Mouse (Mus musculus): ENCODE data around the gene Khk.

Khk gene

GRCm38 (mm10) chr5:30934725-30935461, 13.7 kb downstream of the Khk start:
- no peak for DNase-seq (ENCODE audit: low read depth, low spot score)

DNA sequence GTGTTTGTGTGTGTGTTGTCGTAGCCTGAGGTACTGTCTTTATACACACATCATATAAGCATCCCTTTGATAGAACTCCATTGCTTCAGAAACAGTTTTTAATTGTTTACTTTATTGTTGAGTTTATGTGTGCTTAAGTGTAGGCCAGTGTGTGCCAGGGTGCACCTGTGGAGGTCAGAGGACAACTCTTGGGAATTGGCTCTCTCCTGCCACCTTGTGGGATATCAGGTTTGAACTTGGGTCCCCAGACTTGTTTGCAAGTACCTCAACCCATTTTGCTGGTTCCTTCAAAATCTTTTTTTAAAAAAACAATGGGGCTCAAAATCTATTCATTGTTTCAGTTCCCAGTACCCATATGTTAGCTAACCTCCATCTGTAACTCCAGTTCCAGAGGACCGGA, 21.8 kb downstream of the Khk start:
- DNase-seq (ENCODE audit: low read depth, low spot score), result peak; percentile 58

DNA sequence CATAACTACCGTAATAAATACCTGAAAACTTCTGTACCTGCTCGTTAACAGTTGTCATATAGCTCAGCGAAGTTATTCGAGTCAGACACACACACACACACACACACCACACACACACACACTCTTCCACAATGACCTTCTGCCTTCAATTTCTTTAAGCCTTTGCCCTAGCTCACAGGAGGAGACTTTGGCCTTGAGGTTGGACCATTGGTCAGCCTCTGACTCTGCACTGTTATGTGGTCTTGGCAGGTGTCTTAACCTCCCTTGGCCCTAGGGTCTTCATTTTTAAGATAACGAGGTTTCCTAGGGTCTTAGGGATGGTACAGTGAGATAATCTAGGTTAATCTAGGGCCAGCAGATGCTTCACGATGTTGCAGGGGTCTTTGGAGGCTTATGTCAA, 23.1 kb downstream of the Khk start:
- no peak for DNase-seq (ENCODE audit: low read depth, low spot score)

DNA sequence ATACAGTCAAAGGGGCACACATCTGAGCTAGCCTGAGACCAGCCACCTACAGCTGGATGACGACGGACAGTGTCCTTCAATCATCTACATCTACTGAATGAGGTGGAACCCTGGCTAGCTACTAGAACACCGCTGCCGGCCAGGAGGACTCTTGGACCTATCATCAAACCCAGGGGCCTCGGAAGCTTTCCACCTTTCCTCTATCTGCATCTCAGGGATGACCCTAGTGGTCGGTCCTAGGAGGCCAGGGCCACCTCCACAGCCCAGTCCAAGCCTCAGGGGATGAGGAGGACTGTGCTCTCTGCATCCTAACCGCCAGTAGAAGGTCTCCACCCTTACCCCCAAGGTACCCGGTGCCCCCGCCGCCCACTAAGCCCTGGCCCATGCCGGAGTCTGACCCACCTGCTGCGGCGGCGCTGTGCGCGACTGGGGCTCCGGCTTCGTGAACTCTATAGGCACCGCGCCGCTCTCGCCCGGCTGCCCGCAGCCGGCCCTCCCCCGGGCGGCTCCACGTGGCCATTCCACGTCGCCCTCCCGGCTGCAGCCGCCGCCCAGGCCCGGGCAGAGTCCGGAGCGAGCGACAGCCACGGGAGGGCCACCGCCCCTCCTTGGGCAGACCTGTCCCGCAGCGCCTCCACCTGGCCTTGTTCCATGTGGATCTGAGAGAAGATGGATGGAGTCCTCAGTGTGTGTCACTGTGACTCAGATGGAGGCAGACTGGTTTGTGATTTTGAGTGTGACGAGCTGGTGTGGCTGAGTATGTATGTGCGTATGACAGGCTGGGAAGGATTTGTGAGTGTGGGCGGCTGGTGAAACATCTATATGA, 23.9 kb downstream of the Khk start, which contains the start of gene Cgref1:
TSS of gene Cgref1 (minus strand) at position 636 of the 826 bp plus-strand sequence.
- peak; percentile 58 for DNase-seq (ENCODE audit: low read depth, low spot score)

GRCm38 (mm10) chr5:30948620-30949019, 27.4 kb downstream of the Khk start:
- DNase-seq (ENCODE audit: low read depth, low spot score), result no peak

GRCm38 (mm10) chr5:30949654-30950326, 28.6 kb downstream of the Khk start:
- peak; percentile 94 for DNase-seq (ENCODE audit: low read depth, low spot score)

DNA sequence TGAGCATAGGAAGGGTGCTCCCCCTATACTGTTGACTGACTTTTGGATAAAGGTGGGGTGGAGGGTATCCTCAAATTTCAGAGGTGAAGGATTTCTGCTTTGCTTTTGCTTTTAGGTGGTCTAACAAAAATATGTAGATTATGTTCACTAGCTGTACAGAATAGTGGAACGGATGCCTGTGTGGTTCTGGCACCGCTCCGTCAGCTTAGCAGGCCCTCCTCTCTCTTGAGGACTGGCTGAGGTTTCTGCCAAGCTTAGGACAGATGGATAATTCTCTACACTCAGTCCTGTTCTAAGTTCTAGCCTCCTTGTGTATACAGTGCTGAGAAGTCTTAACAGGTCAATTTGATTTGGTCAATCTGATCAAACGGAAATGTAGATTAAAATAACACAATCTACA, 29.2 kb downstream of the Khk start:
- no peak for DNase-seq (ENCODE audit: low read depth, low spot score)

DNA sequence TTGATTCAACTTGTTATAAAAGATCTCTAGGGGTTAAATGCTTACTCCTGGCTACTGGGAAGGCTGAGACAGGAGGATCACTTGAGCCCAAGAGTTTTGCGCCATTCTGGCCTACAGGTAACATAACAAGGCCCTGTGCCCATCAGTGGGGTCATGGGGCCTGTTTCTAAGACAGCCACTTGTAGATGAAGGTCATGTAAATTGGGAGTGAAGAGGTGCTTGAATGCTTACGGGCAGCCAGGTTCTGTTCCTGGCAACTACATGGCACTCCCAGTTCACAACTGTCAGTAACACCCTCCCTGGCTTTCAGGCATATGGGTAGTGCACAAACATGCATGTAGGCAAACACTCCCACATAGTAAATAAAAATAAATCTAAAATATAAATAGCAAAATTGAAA, 29.7 kb downstream of the Khk start:
- no peak for DNase-seq (ENCODE audit: low read depth, low spot score)

DNA sequence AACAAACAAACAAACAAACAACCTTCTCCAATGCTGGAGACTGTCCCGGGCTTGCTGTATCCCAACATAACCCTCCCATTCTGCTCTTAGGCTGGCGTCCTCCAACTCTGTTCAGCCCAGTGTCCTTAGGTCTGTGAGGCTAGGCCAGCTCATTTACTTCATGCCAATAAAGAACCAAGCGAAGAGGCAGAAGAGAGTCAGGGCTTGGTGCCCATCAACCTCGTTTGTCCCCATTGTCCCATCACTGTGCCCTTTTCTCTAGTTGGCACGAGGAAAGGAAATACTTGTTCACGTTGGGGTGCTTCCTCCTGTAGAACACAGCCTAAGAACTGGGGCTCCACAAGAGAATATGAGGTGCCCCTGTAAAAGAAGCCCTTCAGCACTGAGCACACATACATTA, 30.5 kb downstream of the Khk start:
- no peak for DNase-seq (ENCODE audit: low read depth, low spot score)

GRCm38 (mm10) chr5:30952551-30952950, 31.3 kb downstream of the Khk start:
- DNase-seq (ENCODE audit: low read depth, low spot score), result no peak

GRCm38 (mm10) chr5:30954065-30954464, 32.8 kb downstream of the Khk start:
- no peak for DNase-seq (ENCODE audit: low read depth, low spot score)

DNA sequence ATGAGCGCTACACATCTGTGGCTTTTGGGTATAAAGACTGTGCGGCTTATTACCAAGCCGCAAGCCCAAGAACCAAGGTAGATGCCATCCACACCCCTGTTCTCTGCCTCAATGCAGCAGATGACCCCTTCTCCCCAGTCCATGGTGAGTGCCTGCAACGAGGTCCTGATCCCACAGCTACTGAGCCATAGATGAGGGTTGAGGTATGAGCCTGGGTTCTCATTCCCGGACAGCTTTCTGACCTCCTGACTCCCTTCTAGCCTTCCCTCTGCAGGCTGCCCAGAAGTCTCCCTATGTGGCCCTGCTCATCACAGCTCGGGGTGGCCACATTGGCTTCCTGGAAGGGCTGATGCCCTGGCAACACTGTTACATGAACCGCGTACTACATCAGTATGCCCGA, 33.3 kb downstream of the Khk start:
- DNase-seq (ENCODE audit: low read depth, low spot score), result no peak

DNA sequence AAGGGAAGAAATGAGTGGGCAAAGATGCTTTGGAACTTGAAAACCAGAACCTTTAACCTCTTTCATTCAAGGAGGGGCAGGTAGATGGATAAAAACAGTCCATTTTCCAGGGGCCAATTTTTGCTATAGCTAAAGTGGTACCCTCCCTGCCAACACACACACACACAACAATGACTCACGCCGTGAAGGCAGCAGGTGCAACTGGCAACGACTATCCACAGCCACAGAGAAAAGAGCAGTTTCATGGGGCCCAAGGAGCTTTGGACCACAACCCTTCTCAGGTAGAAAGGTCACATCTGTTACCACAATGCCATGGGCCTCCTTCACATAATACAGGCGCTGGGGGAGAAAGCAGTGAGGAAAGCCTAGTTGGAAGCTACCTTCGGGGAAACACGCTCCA, 34.5 kb downstream of the Khk start:
- no peak for DNase-seq (ENCODE audit: low read depth, low spot score)

DNA sequence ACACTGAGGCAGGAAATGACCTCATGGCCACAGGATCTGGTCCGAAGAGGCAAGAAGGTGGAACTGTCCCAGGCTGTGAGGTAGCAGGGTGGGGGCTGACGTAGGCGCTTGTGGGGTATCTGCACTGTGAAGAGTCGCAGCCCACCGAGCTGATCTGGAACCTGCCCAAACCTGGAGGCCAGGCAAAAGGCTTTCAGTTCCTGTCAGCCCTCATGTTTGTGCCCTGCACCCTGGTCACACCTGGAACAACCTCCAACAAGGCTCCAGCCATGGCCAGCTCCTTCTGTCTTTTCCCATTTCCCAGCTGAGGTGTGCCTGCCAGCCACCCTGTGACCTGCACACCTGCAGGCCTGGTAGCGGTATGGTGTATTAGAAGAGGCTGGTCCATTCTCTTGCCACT, 36.7 kb downstream of the Khk start:
- no peak for DNase-seq (ENCODE audit: low read depth, low spot score)

DNA sequence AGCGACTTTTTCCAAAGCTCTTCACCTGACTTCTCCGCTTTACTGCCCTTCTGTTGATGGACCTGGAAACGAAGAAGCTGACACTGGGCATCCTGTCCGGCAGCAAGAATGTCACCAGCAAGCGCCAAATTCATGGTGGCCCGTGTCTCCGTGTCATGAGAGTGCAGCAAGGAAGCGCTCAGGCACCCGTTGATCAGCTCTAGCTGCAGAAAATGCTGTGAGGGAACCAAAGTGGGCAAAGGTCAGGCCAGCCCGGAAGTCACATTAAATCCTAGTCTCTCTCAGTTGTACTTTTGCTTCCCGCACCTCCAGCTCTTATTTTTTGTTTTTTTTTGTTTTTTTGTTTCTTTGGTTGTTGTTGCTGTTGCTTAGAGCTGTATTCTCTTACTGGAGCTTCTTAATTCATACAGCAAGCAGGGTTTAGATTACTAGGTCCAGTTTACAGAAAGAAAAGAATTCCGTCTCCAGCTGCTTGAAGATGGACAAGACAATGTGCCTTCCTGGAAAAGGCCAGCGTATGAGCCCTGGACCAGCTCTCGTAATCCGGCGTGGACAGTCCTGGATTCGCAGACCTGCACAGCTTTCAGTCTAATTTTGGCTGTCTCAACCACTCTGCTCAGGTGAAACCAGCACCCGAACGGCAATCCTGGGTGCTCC, 38.1 kb downstream of the Khk start:
- DNase-seq (ENCODE audit: low read depth, low spot score), result peak; percentile 32

GRCm38 (mm10) chr5:30959966-30960501, 38.8 kb downstream of the Khk start, which contains the start of gene Preb:
Preb (minus strand) TSS chr5:30960361.
- peak; percentile 99 for DNase-seq (ENCODE audit: low read depth, low spot score)

- no peak for DNase-seq (ENCODE audit: low read depth, low spot score)
Observed at GRCm38 (mm10) chr5:30960814-30961213, 39.6 kb downstream of the Khk start.

GRCm38 (mm10) chr5:30961545-30962505, 40.6 kb downstream of the Khk start:
- DNase-seq (ENCODE audit: low read depth, low spot score), result peak; percentile 69

- no peak for DNase-seq (ENCODE audit: low read depth, low spot score)
Observed at GRCm38 (mm10) chr5:30963916-30964315, 42.7 kb downstream of the Khk start.

DNA sequence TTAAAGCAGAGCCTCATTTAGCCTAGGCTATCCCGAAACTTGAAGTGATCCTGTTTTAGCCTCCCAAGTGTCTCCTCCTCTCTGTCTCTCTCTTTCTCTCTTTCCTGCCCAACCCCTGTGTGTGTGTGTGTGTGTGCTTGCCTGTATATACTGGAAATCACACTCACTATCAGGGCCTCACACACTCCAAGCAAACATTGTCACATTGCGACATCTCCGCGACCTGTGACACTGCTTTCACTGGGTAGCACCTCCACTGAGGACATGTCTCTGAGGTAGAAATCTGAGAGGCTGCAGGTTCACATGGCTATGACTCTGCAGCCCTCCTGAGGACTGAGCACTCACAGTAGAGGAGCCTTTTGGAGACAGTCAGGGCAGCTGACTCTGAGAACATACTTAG, 45.0 kb downstream of the Khk start:
- no peak for DNase-seq (ENCODE audit: low read depth, low spot score)
